Mouse (Mus musculus) MEL-GATA-1-ER (cell line): ENCODE measurements around the gene Cpne5.

ENCODE experiments used
- DNase-seq: peaks from one replicate; pipeline ENCODE4 v3.0.0-alpha.2; 2012; ENCODE audit warnings: low read depth; ENCODE audit errors: extremely low read depth

Cpne5 gene

GRCm38 (mm10) chr17:29211836-29212235 lies 26.1 kb downstream of the Cpne5 start:
- DNase-seq, result no peak

- DNase-seq, result no peak
These were observed 27.9 kb downstream of the Cpne5 start for GRCm38 (mm10) chr17:29210037-29210436.

GRCm38 (mm10) chr17:29206052-29206451 lies 31.9 kb downstream of the Cpne5 start:
- no peak for DNase-seq

DNA sequence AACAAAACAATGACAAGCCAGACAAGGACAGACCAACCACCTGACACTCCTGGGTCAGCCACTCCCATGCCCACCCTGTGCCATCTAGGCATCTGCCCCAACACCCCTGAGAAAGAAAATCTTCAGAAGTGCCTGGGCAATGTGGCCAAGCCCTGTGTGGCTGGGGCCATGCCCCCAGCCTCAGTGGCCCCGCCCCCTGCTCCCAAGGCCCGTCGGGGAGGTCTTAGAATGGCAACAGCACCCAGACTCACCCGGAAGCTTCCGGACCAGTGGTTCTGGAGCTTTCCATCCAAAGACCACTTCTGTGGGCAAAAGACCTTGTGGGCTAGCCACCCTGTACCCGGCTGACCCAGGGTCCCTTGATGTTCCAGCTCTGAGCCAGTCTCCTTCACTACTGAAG lies 35.4 kb downstream of the Cpne5 start:
- DNase-seq, result no peak

DNA sequence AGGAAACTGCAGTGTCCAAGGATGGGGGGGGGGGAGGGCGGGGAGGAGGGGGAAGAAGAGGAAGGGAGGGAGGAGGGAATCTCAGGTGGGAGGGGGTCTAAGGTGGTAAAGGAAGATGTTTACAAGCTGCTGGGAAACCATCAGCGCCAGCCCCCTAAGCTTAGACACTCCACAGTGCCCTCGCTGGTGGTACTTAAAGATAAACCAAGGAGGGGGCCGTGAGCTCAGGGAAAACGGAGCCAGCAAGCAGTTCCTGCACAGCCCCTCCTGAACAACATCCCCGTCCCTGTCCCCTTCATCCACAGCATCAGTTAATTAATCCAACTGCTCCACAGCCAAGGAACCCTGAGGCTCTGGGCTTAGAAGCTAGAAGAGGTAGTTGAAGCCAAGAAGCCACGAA lies 38.1 kb downstream of the Cpne5 start:
- DNase-seq, result no peak

- DNase-seq, result no peak
These were observed 38.7 kb downstream of the Cpne5 start for GRCm38 (mm10) chr17:29199151-29199800.

GRCm38 (mm10) chr17:29195579-29195978 lies 42.4 kb downstream of the Cpne5 start:
- no peak for DNase-seq

- DNase-seq, result no peak
These were observed 49.0 kb downstream of the Cpne5 start for GRCm38 (mm10) chr17:29188989-29189388.

GRCm38 (mm10) chr17:29186989-29187859 lies 50.7 kb downstream of the Cpne5 start:
- no peak for DNase-seq

DNA sequence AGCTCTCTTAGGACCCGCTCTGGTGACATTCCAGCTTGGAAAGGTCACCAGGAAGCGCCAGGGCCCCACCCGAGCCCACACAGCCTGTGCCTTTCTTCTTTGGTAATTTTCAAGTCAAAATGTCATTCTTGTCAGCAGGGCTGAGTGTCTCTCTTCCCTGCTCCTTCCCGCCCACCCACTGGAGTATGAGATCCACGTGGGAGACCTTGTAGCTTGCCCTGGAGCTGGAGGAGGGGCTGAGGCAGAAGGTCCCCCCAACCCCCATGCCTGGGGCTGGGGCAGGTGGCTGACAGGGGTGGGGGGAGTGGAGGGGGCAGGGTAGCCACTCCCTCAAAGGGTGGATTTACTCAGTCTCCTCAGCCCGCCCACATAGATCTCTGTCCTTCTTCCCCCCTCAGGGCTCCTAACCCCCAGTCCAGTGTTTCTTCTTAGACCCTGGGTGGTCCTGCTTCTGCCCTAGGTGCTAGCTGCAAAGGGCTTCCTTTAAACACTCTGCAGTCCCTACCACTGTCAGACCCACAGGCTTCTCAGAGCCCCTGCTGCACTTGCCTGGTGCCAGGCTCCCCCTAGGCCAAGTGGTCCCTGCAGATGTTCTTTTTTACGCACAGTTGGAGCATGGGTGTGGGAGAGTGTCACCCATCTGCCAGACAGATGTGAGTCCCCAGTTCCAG lies 52.5 kb downstream of the Cpne5 start:
- no peak for DNase-seq

DNA sequence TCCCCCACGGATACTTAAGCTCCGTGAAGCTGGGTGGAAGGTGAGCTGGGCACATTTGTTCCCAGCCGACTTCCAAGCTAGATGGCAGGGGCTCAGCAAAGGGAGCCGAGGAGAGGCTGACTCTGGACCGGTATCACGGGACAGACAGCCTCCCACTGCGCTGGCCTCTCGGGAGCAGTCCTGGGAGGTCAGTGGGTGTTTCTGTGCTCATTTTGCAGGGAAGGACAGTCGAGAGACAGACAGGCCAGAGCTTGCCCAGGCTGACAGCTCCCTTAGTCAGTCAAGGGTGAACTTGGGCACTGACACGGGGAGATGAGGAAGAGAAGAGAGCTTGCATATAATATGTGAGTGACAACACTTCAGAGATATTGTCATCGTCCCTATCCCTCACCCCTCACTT lies 54.8 kb downstream of the Cpne5 start:
- no peak for DNase-seq

- DNase-seq, result peak; percentile 47
These were observed 56.2 kb downstream of the Cpne5 start for GRCm38 (mm10) chr17:29181751-29182150.

- peak; percentile 60 for DNase-seq
These were observed 57.4 kb downstream of the Cpne5 start for GRCm38 (mm10) chr17:29180406-29181127.

DNA sequence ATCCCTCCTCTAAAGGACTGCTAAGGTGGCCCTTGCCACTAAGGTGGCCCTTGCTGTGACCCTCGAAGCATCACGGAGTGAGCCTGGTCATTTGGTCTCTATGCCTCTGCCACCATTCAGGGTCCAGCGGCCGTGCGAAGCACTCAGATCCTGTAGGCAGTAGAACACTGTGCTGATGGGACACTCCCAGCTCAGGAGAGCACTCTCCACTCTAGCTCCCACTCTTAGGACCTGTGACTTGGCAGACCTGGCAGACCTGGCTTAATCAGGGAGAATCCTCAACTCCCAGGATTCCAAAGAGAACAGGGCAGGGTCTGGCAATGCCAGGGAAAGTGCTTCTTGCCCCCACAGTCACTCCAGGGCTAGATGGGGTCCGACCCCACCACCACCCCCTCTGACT lies 58.0 kb downstream of the Cpne5 start:
- no peak for DNase-seq

- DNase-seq, result no peak
These were observed 59.4 kb downstream of the Cpne5 start for GRCm38 (mm10) chr17:29178503-29179059.

DNA sequence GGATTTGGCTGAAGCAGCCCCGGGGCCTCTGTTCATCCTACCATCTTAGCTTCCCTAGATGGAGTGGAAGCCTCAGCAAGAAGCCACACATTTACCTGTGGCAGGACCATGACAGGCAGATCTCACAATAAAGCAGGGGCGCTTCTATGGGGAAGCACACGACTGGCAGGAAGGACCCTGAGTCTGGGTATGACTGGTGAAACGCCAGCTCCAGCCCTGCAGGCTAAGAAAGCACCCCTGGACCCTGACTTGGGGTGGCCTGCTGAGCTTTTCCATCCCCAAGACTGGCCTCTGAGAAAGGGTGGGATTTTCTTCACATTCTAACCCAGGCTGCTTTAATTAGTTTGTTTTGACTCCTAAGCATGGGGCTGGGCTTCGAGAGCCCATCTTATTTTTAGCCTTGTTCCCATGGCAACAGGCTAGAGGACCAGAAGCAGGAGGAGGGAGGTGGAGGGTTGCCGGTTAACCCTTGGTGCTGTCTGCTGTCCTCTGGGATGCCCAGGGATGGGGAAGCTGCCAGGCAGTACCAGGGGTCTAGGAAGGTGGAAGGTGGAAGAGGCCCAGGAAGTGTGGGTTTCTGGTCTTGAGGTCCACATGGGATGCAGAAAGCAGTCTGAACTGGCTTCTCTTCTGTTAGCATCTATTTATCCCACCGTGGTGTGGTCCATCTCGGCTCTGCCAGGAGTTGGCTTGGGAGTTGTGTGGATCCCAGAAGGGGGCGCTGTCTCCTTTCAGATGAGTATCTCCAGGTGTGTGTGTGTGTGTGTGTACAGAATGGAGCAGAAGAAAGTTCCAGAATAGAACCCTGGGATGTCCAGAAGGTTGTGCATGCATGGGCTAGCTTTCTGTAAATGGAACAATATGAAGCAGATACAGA lies 61.3 kb downstream of the Cpne5 start:
- no peak for DNase-seq

DNA sequence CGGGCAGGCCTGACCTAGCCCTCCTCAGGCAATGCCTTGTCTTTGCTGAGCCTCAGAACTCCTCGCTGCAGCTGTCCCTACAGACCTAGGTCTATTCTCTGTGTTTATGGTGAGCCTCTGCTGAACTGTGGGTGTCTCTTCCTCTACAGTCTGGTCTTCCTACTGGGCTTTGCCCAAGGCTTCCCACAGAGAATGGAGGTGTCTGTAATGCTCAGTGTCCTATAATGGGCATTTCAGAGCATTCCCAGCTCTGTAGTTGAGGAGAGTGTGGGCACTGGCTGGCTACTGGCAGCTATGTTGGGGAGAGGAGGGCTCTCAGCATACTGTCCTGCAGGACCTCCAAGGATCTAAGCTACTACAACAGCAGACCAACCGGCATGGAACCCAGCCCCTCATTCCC lies 62.3 kb downstream of the Cpne5 start:
- DNase-seq, result no peak

DNA sequence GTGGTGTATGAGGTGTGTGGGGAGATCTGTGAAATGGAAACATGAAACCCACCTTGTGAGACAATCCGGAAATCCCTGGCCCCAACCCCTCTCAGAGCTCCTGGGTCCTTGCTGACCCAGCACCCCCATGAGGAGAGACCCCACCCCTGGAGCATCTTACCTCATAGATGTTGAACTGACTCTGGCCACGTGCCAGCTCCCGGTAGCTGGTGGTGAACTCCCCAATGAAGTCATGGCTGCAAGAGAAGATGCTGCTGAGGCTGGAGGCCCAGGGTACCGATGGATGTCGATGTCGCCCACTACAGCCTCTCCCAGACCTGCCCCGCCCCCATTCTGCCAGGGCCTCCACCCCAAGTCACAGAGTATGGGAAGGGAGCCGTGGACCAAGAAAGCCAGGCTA lies 64.8 kb downstream of the Cpne5 start:
- DNase-seq, result no peak

DNA sequence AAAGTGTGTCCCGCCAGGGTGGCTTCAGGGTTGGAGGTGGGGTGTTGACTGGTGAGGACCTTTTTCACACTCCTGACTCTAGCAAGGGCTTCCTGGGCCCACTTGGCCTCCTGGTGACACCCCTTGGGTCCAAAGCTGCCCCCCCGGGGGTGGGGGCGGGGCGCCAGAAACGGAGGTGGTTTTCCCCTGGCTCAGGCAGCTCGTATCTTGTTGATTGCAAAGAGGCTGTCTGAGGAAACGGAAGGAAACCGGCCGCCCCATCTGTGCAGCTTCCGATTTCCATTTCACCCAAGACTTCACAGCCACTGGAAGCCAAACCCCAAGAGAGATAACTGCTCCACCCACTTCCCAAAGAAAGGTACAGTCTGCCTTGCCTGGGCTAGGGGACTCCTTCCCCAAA lies 65.9 kb downstream of the Cpne5 start:
- peak; percentile 78 for DNase-seq
